Mouse (Mus musculus) megakaryocyte, embryonic 14.5 days (primary cell): ENCODE data around the gene Psenen.

ENCODE experiments used
- FLI1 ChIP-seq: IDR thresholded peaks from 2 replicates; pipeline ENCODE4 v1.6.1; 2012; ENCODE audit warnings: low read length, inconsistent platforms, mixed read lengths
- GATA1 ChIP-seq: IDR thresholded peaks from 3 replicates; pipeline ENCODE4 v1.6.1; 2012; ENCODE audit warnings: mixed read lengths, low read length, inconsistent platforms, borderline replicate concordance

DNA sequence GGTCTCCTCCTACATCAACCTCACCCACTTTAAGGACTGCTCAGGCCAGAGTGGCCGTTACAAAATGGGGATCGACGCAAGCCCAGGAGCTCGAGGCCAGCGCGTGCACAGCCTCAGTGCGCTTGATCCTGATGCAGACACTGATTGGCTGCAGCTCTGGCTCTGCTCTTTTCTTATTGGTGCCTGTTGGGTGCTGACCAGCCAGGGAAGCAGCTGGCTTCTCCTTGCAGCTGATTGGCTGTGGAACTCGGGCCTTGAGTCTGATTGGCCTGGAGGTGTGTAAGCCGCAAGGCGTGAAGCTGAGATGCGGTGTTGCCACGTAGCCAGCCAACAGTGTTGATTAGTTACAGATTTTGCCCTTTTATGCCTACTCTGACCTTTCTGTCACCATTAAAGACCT is 35.4 kb upstream of the Psenen start, which contains the start of gene Zbtb32:
- TF ChIP-seq FLI1 (no peak), GATA1 (no peak)
